Mouse (Mus musculus): ENCODE results near the gene Pfas.
"Not testable (repeated sequence)": the region's sequence is repeated elsewhere in the genome, so short reads cannot be mapped to it uniquely, and the experiment has no call there.

Pfas gene

DNA sequence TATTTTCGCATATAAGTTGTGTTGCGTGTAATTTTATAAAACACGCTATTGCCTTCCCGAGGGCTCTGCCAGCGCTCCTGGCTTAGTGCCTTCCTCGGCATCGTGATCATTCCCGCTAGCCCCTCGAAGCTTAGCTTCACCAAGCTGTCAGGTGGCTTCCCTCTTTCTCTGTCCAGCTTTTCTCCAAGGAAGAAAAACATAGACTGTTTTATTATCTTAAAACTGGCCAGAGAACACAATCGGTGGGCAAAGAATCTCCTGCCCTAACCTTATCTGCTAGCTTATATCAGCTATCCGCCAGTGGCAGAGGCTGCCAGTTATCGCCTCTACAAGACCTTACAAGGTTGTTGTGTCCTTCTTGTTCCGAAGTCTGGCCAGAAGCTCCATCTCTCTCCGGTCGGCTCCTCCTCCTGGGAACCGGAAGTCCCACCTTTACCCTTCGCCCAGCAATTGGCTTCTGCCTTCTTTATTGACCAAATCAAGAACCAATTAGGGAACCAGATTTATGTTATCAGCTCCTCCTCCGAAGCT lies 3.9 kb upstream of the Pfas start:
- peak; percentile 96 for DNase-seq

DNA sequence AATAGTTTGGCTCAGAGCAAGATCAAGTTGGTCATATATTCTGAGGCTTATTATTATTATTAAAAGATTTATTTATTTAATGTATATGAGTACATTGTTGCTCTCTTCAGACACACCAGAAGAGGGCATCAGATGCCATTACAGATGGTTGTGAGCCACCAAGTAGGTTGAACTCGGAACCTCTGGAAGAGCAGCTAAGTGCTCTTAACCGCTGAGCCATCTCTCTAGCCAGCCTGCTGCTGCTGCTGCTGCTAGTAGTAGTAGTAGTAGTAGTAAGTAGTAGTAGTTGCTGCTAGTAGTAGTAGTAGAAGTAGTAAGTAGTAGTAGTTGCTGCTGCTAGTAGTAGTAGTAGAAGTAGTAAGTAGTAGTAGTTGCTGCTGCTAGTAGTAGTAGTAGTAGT lies 3.2 kb upstream of the Pfas start:
- DNase-seq, result not testable (repeated sequence)

DNA sequence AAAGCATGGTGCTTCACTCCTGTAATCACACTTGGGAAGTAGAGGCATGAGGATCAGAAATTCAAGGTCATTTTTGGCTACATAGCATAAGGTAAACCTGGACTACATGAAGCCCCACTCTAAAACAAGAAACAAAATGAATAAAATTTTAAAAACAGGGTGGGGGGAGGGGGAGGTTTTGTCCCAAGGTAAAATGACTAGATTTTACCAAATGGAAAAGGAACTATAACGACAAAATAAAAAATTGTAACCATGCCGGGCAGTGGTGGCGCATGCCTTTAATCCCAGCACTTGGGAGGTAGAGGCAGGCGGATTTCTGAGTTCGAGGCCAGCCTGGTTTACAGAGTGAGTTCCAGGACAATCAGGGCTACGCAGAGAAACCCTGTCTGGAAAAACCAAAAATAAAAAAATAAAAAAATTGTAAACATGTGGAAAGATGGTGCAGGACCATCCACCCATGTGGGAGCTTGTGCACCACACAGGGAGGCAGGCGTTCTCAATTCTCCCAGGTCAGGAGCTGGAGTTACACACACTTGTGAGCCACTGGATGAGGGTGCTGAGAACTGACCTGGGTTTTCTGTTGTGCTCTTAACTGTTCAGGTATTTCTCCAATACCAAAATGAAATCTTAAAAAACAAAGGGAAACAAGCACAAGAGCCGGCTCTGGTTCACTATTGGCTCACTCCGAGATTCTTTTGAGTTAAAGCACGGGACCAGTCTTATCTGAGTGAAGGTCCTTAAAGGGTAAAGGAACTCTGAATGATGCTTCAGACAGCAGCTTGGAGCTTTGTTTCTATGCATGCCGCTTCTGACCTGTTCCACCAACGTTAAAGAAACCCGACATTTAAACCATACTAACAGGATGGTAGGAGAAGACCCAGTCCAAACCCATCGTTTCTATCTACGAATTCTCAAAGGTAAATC lies 2.4 kb upstream of the Pfas start:
- no peak for DNase-seq

DNA sequence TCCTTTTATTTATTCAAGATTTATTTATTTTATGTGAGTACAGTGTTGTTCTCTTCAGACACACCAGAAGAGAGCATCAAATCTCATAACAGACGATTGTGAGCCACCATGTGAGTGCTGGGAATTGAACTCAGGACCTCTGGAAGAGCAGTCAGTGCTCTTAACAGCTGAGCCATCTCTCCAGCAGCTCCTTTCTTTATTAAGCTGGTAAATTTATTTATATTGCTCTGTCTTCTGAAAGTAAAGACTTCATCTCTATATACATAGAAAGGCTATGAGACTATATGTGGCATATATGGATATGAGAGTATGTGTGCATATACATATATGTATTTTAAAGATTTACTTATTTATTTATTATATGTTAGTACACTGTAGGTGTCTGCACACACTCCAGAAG lies 1.2 kb upstream of the Pfas start:
- no peak for DNase-seq

DNA sequence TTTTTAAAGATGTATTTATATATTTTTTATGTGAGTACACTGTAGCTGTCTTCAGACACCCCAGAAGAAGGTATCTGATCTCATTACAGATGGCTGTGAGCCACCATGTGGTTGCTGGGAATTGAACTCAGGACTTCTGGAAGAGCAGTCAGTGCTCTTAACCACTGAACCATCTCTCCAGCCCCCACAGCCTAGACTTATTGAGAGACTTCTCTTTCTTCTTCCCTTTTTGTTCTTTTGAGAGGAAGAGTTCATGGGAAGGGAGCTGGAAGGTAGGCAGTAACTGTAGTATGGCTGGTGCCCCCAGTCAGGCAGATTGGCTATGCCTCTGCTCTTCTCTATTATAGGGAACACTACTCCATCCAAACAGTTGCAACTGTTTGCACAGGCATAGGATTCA lies 1.7 kb downstream of the Pfas start:
- DNase-seq, result not testable (repeated sequence)

DNA sequence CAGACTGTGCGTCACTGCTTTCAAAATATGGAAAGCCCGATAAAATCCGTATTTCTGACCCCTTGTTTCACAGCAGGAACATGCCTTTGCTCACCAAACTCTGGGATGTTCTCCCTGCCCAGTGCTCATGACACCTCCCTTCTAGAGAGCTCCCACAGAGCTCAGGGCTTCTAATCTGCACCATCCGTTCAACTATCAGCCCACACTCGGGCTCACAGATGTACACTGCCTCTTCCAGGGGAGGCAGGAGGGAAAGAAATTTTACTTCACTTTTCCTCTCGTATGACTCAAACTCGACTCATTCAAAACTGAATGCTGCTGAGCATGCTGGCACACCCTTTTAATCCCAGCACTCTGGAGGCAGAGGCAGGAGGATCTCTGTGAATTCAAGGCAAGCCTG lies 3.1 kb downstream of the Pfas start:
- no peak for DNase-seq

GRCm38 (mm10) chr11:69003592-69003991 lies 4.7 kb downstream of the Pfas start:
- DNase-seq, result peak; percentile 44

- not testable (repeated sequence) for DNase-seq
Observed at GRCm38 (mm10) chr11:69002782-69003181, 5.5 kb downstream of the Pfas start.

DNA sequence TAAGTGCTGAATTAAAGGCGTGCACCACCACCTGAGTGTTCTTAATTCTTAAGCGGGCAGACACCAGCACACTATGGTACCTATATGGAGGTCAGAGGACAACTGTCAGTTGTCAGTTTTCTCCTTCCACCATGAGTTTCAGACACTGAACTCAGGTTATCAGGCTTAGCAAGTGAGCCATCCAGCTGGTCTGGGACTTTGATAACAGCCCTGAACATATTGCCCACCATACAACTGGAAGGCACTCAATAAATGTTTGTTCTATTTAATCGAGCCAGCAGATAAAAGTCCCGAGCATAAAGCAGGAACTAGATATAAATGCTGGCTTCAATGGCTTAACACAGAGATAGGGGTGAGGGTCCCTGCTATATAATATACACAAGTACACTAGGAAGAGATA lies 11.2 kb downstream of the Pfas start:
- DNase-seq, result no peak

DNA sequence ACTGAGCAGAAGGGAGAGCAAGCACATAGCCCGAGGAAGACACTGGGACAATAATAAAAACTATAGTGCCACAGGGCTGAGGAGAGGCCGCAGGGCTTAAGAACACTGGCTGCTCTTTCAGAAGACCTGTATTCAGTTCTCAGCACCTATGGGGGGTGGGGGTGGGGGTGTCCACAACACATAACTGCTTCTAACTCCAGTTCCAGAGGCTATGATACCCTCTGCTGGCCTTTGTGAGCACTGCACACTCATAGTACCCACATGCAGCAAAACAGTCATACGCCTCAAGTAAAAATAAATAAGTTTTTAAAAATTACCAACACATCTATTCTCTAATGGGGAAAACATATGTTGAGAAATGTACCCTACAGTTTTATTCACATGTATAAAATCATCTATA lies 13.9 kb downstream of the Pfas start:
- DNase-seq, result no peak

- DNase-seq, result no peak
Observed at GRCm38 (mm10) chr11:68993122-68993521, 15.1 kb downstream of the Pfas start.

- DNase-seq, result peak; percentile 33
Observed at GRCm38 (mm10) chr11:68988341-68988740, 19.9 kb downstream of the Pfas start.

DNA sequence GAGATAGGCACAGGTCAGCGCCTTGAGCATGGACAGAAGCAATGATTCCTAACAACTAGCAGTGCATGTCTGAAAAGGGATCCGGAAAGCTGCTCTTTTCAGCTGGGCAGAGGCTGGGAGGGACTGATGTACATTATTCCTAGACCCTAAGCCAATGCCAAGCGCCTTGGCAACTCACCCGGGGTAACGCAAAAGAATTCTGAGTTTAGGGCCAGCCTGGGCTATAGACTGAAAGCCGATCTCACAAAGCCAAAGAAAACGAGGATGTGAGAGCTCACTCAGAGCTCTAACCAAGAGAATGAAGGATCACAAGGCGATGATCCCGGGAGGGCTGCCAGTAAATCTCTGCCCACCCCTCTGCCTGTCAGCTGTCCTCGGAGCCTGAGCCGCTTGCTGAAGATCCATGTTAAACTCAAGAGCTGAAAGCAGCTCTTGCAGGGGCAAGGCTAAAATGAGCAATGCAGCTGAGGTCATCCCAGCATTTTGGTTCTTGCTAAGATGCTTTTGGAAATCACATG lies 20.8 kb downstream of the Pfas start:
- no peak for DNase-seq

DNA sequence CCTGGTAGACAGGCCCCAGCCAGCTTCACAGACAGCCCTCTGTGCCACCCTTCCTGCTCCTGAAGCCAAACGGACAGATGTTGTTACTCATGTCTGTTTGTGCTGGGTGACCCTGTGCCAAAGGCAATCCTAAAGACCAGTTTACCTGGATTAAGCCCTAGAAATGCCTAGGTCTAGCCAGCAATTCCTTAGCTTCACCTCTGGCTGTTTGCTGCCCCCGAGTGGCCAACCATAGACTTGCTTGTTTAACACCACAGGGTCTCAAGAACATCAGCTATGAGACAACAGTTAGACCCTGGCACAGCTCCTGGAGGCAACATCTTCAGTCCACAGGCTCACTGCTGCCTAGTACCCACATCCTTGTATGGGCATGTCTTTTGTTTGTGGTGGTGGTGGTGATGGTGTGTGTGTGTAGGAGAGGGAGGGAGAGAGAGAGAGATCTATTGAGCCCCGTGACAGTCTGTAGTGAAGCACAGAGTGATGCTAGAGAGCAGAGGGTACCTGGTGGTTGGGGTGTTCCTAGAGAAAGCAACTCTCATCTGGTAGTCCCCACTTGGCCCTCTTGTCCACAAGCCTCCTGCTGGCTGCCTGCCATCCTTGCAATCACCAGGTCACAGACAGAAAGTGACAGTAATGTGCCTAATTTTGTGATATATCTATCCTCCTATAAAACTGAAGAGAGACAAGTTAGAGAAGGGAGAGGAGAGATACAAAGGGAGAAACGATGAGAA lies 25.5 kb downstream of the Pfas start:
- DNase-seq, result peak; percentile 91

GRCm38 (mm10) chr11:68980919-68981318 lies 27.3 kb downstream of the Pfas start:
- DNase-seq, result no peak

- DNase-seq, result no peak
Observed at GRCm38 (mm10) chr11:68979320-68979733, 28.9 kb downstream of the Pfas start.

DNA sequence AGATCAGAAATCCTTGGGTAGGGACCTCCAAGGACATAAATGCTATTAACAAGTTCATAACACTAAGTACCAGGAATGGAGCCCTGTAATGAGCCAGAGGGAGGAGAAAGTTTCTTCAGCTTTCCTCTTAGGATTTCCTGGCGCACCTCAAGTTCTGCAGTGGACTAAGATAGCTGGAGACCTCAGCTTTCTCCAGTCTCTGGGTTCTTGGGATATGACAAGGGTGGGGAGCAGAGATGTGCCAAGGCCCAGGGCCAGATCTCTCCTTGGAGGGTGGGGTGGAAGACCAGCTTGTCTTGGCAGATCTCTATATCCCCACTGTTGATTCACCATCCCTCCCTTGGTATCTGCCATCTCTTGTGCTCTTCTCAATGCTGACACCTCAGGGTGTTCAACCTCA lies 32.7 kb downstream of the Pfas start:
- DNase-seq, result no peak

DNA sequence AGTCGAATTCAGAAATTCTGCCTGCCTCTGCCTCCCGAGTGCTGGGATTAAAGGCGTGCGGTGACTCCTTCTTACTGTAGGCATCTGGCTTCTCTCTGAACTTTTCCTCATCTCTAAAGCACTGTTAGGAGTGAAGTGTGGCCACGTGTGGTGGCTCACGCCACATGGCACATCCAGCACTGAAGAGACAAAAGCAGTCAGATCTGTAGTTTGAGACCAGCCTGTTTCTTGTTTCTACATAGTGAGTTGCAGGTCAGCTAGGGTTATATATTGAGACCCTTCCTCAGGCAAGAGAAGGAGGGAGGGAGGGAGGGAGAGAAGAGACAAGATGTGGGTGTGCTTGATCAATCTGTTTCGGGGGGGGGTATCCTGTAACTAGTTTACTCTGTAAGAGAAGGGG lies 33.2 kb downstream of the Pfas start, which contains the start of gene Rangrf:
TSS of gene Rangrf (minus strand) at position 101 of the 400 bp plus-strand sequence.
- no peak for DNase-seq

GRCm38 (mm10) chr11:68974059-68974450 lies 34.2 kb downstream of the Pfas start:
- DNase-seq, result no peak

- DNase-seq, result peak; percentile 93
Observed at GRCm38 (mm10) chr11:68973250-68974058, 34.8 kb downstream of the Pfas start.

DNA sequence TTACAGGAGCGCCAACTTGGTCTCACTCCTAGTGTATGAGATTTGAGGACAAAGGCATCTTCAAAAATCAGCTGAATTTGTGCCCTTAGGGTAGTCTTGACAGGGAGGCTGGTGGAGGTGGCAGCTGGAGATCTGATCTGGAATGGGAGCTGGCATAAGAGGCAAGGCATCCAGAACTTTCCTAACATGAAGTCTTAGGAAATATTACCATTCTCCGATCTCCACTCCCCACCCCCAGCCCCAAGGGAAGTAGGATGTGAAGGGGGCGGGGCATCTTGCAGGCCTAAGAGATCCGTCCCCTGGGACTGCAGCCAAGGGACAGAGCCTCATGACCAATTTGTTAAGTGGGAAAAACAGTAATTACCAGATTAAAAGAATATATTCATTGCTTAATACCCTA lies 38.0 kb downstream of the Pfas start:
- DNase-seq, result peak; percentile 69

DNA sequence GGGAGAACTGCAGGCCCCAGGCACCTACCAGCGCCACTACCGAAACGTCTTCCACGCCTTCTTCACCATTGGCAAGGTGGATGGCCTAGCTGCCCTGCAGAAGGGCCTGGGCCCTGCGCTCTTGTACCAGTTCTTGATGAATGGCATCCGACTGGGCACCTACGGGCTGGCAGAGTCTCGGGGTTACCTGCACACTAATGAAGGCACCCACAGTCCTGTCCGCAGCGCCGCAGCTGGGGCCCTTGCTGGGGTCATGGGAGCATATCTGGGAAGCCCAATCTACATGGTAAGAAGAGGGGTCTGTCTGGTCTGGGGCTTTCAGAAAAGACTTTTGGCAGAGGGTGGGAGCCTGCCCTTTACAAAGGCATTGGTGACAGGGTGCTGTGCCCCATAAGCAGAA lies 39.5 kb downstream of the Pfas start:
- DNase-seq, result no peak

Data from lung, postnatal 36 days (tissue).